In the genomic region with DNA sequence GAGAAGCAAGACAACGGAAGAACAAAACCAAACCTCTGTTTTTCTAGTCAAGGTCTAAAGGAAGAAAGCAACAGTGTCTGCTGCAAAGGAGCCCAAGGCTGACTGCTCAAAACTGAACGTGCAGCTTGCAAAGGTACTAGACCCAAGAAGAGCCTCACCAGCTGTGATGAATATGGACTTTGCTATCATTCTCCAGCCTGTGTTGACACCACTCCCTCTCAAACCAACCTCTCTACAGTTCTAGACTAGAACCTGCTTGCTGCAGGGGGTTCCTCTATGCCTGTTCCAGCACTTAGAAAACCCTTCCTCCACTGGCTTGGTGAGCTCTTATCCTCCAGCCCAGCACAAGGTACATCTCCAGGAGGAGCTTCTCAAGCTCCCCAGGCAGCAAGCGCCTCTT, we compare ENCODE assay signal across 26 mouse cellular contexts.
"Had no signal": no experiment of that assay in that cellular context is flagged by ENCODE, and none has a peak within 500 bp of the region (broad histone marks: within the 10 kb centered on the region; RNA-seq: fewer than 3 reads in every experiment).

No protein-coding gene starts in this region.

- H3K27me3 ChIP-seq: heart, embryonic 13.5 days; heart, embryonic 15.5 days; hindbrain, embryonic 12.5 days; kidney, embryonic 15.5 days; limb, embryonic 13.5 days; limb, embryonic 15.5 days; liver, embryonic 12.5 days had no signal

- DNase-seq: gastrocnemius, adult 2 months; gastrocnemius, postnatal 10 days; gastrocnemius, postnatal 25 days; heart, adult 2 months; heart, postnatal 4 days; kidney, adult 11 months; kidney, adult 2 months; kidney, adult 9 months; kidney, postnatal 14 days; kidney, postnatal 36 days; layer of hippocampus, postnatal 36 days; left cerebral cortex, postnatal 4 days had no signal

- ATAC-seq: hindbrain, embryonic 16.5 days; inflammation-experienced regulatory T-cells, adult 6 months; liver, embryonic 12.5 days had no signal

- H3K4me1 ChIP-seq: hindbrain, embryonic 10.5 days; hindbrain, embryonic 12.5 days; kidney, embryonic 15.5 days; limb, embryonic 13.5 days; limb, embryonic 15.5 days; liver, embryonic 12.5 days had no signal

- H3K9ac ChIP-seq: heart, embryonic 13.5 days; heart, embryonic 15.5 days; hindbrain, embryonic 12.5 days; hindbrain, embryonic 14.5 days; kidney, embryonic 15.5 days; limb, embryonic 13.5 days; limb, embryonic 15.5 days; liver, embryonic 12.5 days; liver, embryonic 14.5 days had no signal

- H3K9me3 ChIP-seq: heart, embryonic 13.5 days; heart, embryonic 15.5 days; hindbrain, embryonic 10.5 days; hindbrain, embryonic 12.5 days; kidney, embryonic 15.5 days; limb, embryonic 13.5 days; limb, embryonic 15.5 days; liver, embryonic 12.5 days had no signal

- H3K36me3 ChIP-seq: heart, embryonic 13.5 days; heart, embryonic 15.5 days; hindbrain, embryonic 10.5 days; hindbrain, embryonic 12.5 days; kidney, embryonic 15.5 days; limb, embryonic 13.5 days; limb, embryonic 15.5 days; liver, embryonic 12.5 days had no signal

- H3K4me3 ChIP-seq: gastrocnemius, adult 2 months; heart, adult 2 months; heart, embryonic 13.5 days; heart, embryonic 15.5 days; hindbrain, embryonic 10.5 days; hindbrain, embryonic 12.5 days; kidney, embryonic 15.5 days; limb, embryonic 13.5 days; limb, embryonic 15.5 days; liver, embryonic 12.5 days had no signal

- H3K27ac ChIP-seq: gastrocnemius, adult 2 months; heart, adult 2 months; heart, embryonic 13.5 days; heart, embryonic 15.5 days; hindbrain, embryonic 10.5 days; hindbrain, embryonic 12.5 days; hindbrain, embryonic 14.5 days; kidney, embryonic 15.5 days; kidney, postnatal 0 days; limb, embryonic 13.5 days; limb, embryonic 15.5 days; liver, embryonic 12.5 days; liver, embryonic 14.5 days had no signal

- H3K4me2 ChIP-seq: heart, embryonic 11.5 days; heart, embryonic 13.5 days; heart, embryonic 15.5 days; hindbrain, embryonic 12.5 days; hindbrain, embryonic 14.5 days; kidney, embryonic 15.5 days; limb, embryonic 13.5 days; limb, embryonic 15.5 days; liver, embryonic 12.5 days had no signal
